Mouse (Mus musculus) limb, embryonic 15.5 days (tissue): Measurements from ENCODE around the gene Sh2d4b. TPM values are rescaled to one million over a fixed set of nuclear protein-coding genes. Genes with fewer than 3 reads are reported as not detected.
A peak's percentile ranks its signal among the peaks of the same experiment; 100 is the strongest.

Experiments
- ATAC-seq: fragments of 200-750 bp; cut with Nextera tagmentation; 2 replicates; pipeline ENCODE4 v1.8.0; 2017; ENCODE audit warnings: low read depth, moderate TSS enrichment; ENCODE audit not compliant: insufficient number of reproducible peaks, low FRiP score, low TSS enrichment
- H3K27ac ChIP-seq: fragments of 300-500 bp; sonication (generic); 2 replicates; pipeline ENCODE4 v1.5.1; 2015; ENCODE audit warnings: moderate library complexity, mild to moderate bottlenecking, inconsistent platforms
- H3K27me3 ChIP-seq: fragments of 300-500 bp; sonication (generic); 2 replicates; pipeline ENCODE4 v1.6.1; 2015; ENCODE audit warnings: inconsistent platforms
- H3K36me3 ChIP-seq: fragments of 300-500 bp; sonication (generic); 2 replicates; pipeline ENCODE4 v1.6.1; 2015; ENCODE audit warnings: inconsistent platforms
- H3K4me1 ChIP-seq: fragments of 300-500 bp; sonication (generic); 2 replicates; pipeline ENCODE4 v1.6.1; 2015; ENCODE audit warnings: inconsistent platforms
- H3K4me2 ChIP-seq: fragments of 300-500 bp; sonication (generic); 2 replicates; pipeline ENCODE4 v1.6.1; 2015; ENCODE audit warnings: mild to moderate bottlenecking, inconsistent platforms
- H3K4me3 ChIP-seq: fragments of 300-500 bp; sonication (generic); 2 replicates; pipeline ENCODE4 v1.5.1; 2015; ENCODE audit warnings: mild to moderate bottlenecking, inconsistent platforms
- H3K9ac ChIP-seq: fragments of 300-500 bp; sonication (generic); 2 replicates; pipeline ENCODE4 v1.6.1; 2015; ENCODE audit warnings: inconsistent platforms
- H3K9me3 ChIP-seq: fragments of 300-500 bp; sonication (generic); 2 replicates; pipeline ENCODE4 v1.6.1; 2016; ENCODE audit warnings: inconsistent platforms
- WGBS: fragments of 180-500 bp; shearing (Covaris S2); methylation state at CpG from one replicate; pipeline ENCODE4 v1.1.7; 2015; 5-methylcytosine and 5-hydroxymethylcytosine counted together
- polyA plus RNA-seq: library from polyadenylated mRNA; unstranded; fragments of >200 nt; fragmentation: Nextera tagmentation; extraction: Ambion mirVana; gene quantifications from 2 replicates; pipeline ENCODE4 v1.2.1, GENCODE M21; 2015

The Sh2d4b gene
- polyA plus RNA-seq, 1 experiment from 2014 or later: 0.79 TPM

- WGBS: 92% methylated on average over 8 of the region's 8 CpGs
- peaks cover 51% of the 10 kb centered on the region for H3K36me3 ChIP-seq
- H3K9ac ChIP-seq: no peak overlapping the region
- no peaks in the 10 kb centered on the region for H3K27me3 ChIP-seq
- H3K9me3 ChIP-seq: no peaks in the 10 kb centered on the region
- ATAC-seq: no peak
- H3K4me1 ChIP-seq: no peaks in the 10 kb centered on the region
- no peak overlapping the region for H3K4me3 ChIP-seq
- no peak overlapping the region for H3K4me2 ChIP-seq
- no peak overlapping the region for H3K27ac ChIP-seq
Observed at GRCm38 (mm10) chr14:40905813-40906212, 12.7 kb upstream of the Sh2d4b start.

- H3K4me2 ChIP-seq: no peak overlapping the region
- no peaks in the 10 kb centered on the region for H3K27me3 ChIP-seq
- H3K36me3 ChIP-seq: peaks cover 18% of the 10 kb centered on the region
- H3K4me3 ChIP-seq: no peak overlapping the region
- H3K4me1 ChIP-seq: no peaks in the 10 kb centered on the region
- WGBS: 84% methylated on average over 12 of the region's 12 CpGs
- no peak overlapping the region for H3K27ac ChIP-seq
- H3K9ac ChIP-seq: no peak overlapping the region
- no peak for ATAC-seq
- H3K9me3 ChIP-seq: no peaks in the 10 kb centered on the region
Observed at GRCm38 (mm10) chr14:40902307-40903055, 9.4 kb upstream of the Sh2d4b start.

- H3K36me3 ChIP-seq: no peaks in the 10 kb centered on the region; the same call in 1 of the 2 replicates
- no peak overlapping the region for H3K4me3 ChIP-seq
- no peaks in the 10 kb centered on the region for H3K4me1 ChIP-seq
- ATAC-seq: no peak
- no peak overlapping the region for H3K9ac ChIP-seq
- no peak overlapping the region for H3K4me2 ChIP-seq
- no peaks in the 10 kb centered on the region for H3K27me3 ChIP-seq
- H3K9me3 ChIP-seq: no peaks in the 10 kb centered on the region
- WGBS: 64% methylated on average over 2 of the region's 2 CpGs
- no peak overlapping the region for H3K27ac ChIP-seq
Observed at GRCm38 (mm10) chr14:40900267-40900666, 7.2 kb upstream of the Sh2d4b start.

- ATAC-seq: no peak
- no peak overlapping the region for H3K27ac ChIP-seq
- H3K27me3 ChIP-seq: no peaks in the 10 kb centered on the region
- H3K9ac ChIP-seq: no peak overlapping the region
- 84% methylated on average over 3 of the region's 3 CpGs for WGBS
- H3K36me3 ChIP-seq: no peaks in the 10 kb centered on the region
- H3K4me2 ChIP-seq: no peak overlapping the region
- H3K9me3 ChIP-seq: no peaks in the 10 kb centered on the region
- H3K4me1 ChIP-seq: peaks cover 12% of the 10 kb centered on the region
- H3K4me3 ChIP-seq: no peak overlapping the region
Observed at GRCm38 (mm10) chr14:40897916-40898315, 4.8 kb upstream of the Sh2d4b start.

GRCm38 (mm10) chr14:40895681-40896080 lies 2.6 kb upstream of the Sh2d4b start:
- H3K36me3 ChIP-seq: no peaks in the 10 kb centered on the region
- H3K4me2 ChIP-seq: no peak overlapping the region
- ATAC-seq: no peak
- no peak overlapping the region for H3K27ac ChIP-seq
- H3K9ac ChIP-seq: no peak overlapping the region
- no peak overlapping the region for H3K4me3 ChIP-seq
- 62% methylated on average over 8 of the region's 8 CpGs for WGBS
- no peaks in the 10 kb centered on the region for H3K9me3 ChIP-seq
- no peaks in the 10 kb centered on the region for H3K27me3 ChIP-seq
- H3K4me1 ChIP-seq: peaks cover 12% of the 10 kb centered on the region

GRCm38 (mm10) chr14:40894576-40895247 lies 1.6 kb upstream of the Sh2d4b start:
- peak; percentile 31; the same call in 1 of the 2 replicates for ATAC-seq
- 9% methylated on average over 23 of the region's 23 CpGs for WGBS
- Histone ChIP-seq H3K9ac (no peak overlapping the region), H3K4me3 (peak overlapping the region; percentile 25), H3K4me2 (peak overlapping the region; percentile 49), H3K27me3 (no peaks in the 10 kb centered on the region), H3K36me3 (no peaks in the 10 kb centered on the region), H3K9me3 (no peaks in the 10 kb centered on the region), H3K4me1 (peaks cover 12% of the 10 kb centered on the region), H3K27ac (no peak overlapping the region)

- WGBS: 39% methylated on average over 8 of the region's 8 CpGs
- no peak overlapping the region for H3K27ac ChIP-seq
- ATAC-seq: no peak
- H3K36me3 ChIP-seq: no peaks in the 10 kb centered on the region
- H3K4me2 ChIP-seq: peak overlapping the region; percentile 49; the same call in 1 of the 2 replicates
- H3K27me3 ChIP-seq: no peaks in the 10 kb centered on the region
- H3K4me1 ChIP-seq: peaks cover 12% of the 10 kb centered on the region
- H3K4me3 ChIP-seq: no peak overlapping the region
- H3K9ac ChIP-seq: no peak overlapping the region
- no peaks in the 10 kb centered on the region for H3K9me3 ChIP-seq
Observed at GRCm38 (mm10) chr14:40893884-40894283, 818 bp upstream of the Sh2d4b start.

GRCm38 (mm10) chr14:40892326-40892825 lies 690 bp downstream of the Sh2d4b start:
- no peak for ATAC-seq
- H3K9ac ChIP-seq: no peak overlapping the region
- WGBS: 81% methylated on average over 7 of the region's 7 CpGs

GRCm38 (mm10) chr14:40891506-40891905 lies 1.6 kb downstream of the Sh2d4b start:
- ATAC-seq: no peak

More at GRCm38 (mm10) chr14:40892326-40892825, 690 bp downstream of the Sh2d4b start:
- Histone ChIP-seq H3K27me3 (no peaks in the 10 kb centered on the region), H3K4me2 (no peak overlapping the region), H3K36me3 (no peaks in the 10 kb centered on the region), H3K4me3 (no peak overlapping the region), H3K4me1 (peaks cover 12% of the 10 kb centered on the region), H3K27ac (no peak overlapping the region), H3K9me3 (no peaks in the 10 kb centered on the region)

GRCm38 (mm10) chr14:40889704-40890103 lies 3.4 kb downstream of the Sh2d4b start:
- H3K4me3 ChIP-seq: no peak overlapping the region
- H3K36me3 ChIP-seq: no peaks in the 10 kb centered on the region
- no peaks in the 10 kb centered on the region for H3K27me3 ChIP-seq
- H3K4me2 ChIP-seq: no peak overlapping the region
- peaks cover 14% of the 10 kb centered on the region for H3K4me1 ChIP-seq
- H3K9ac ChIP-seq: no peak overlapping the region
- H3K9me3 ChIP-seq: no peaks in the 10 kb centered on the region
- no peak for ATAC-seq
- H3K27ac ChIP-seq: no peak overlapping the region
- 71% methylated on average over 4 of the region's 4 CpGs for WGBS

More at GRCm38 (mm10) chr14:40891506-40891905, 1.6 kb downstream of the Sh2d4b start:
- Histone ChIP-seq H3K36me3 (no peaks in the 10 kb centered on the region), H3K4me1 (peaks cover 12% of the 10 kb centered on the region), H3K4me3 (no peak overlapping the region), H3K27me3 (no peaks in the 10 kb centered on the region), H3K4me2 (no peak overlapping the region), H3K27ac (no peak overlapping the region), H3K9ac (no peak overlapping the region), H3K9me3 (no peaks in the 10 kb centered on the region)
- WGBS: 88% methylated on average over 4 of the region's 4 CpGs

- 76% methylated on average over 2 of the region's 2 CpGs for WGBS
- no peak for ATAC-seq
- H3K36me3 ChIP-seq: no peaks in the 10 kb centered on the region
- no peak overlapping the region for H3K9ac ChIP-seq
- no peaks in the 10 kb centered on the region for H3K9me3 ChIP-seq
- no peak overlapping the region for H3K27ac ChIP-seq
- H3K27me3 ChIP-seq: no peaks in the 10 kb centered on the region
- no peak overlapping the region for H3K4me3 ChIP-seq
- H3K4me1 ChIP-seq: peaks cover 10% of the 10 kb centered on the region
- no peak overlapping the region for H3K4me2 ChIP-seq
Observed at GRCm38 (mm10) chr14:40889181-40889580, 3.9 kb downstream of the Sh2d4b start.
